Mouse (Mus musculus): ENCODE measurements at regions not wholly inside any gene's neighbourhood (a gene's known extent, or its start where the extent isn't known, plus 50 kb on each side); places are given as distances from the start of the nearest gene placed in this dataset.

DNA sequence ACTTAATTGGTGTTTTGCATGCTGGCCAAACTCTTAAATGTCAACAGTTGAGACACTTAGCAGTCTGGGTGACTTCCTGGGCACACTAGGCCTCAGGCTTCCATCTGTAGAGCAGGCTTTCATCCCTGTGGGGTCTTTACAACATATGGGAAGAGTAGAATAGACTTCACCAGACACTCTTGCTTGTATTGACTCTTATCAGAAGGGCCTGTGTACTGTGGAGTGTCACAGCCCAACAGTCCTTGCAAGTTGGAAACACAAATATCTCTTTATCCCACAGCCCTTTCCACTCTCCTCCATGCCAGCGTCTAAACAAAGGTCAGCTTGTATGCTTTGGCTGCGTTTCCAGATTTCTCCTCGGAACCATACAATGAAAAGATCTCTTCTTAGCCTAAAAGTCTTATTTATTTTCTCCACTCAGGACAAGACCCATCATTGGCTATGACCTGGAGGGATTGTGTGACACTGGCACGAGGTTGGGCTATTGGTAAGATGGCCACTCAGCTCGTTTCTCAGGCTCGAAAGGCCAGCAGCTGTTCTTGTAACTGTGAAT, 50.6 kb upstream of the Itga6 start:
- DNase-seq = no peak

Measured in right cerebral cortex, postnatal 25 days (tissue).